Mouse (Mus musculus) heart, embryonic 11.5 days (tissue): ENCODE results near the gene Nrk. TPM values are rescaled to one million over a fixed set of nuclear protein-coding genes. Genes with fewer than 3 reads are reported as not detected.

Experiments used
- ATAC-seq: fragments of 200-750 bp; cut with Nextera tagmentation; replicated peaks from 2 replicates; pipeline ENCODE4 v1.8.0; 2017; ENCODE audit warnings: moderate library complexity; ENCODE audit not compliant: insufficient number of reproducible peaks, low FRiP score, low TSS enrichment
- H3K27ac ChIP-seq: fragments of 300-500 bp; sonication (generic); 2 replicates; pipeline ENCODE4 v1.5.1; 2014; ENCODE audit warnings: mild to moderate bottlenecking, low read depth, low read length
- H3K27me3 ChIP-seq: fragments of 300-500 bp; sonication (generic); 2 replicates; pipeline ENCODE4 v1.6.1; 2014; ENCODE audit warnings: mild to moderate bottlenecking, low read length, mixed read lengths; ENCODE audit not compliant: control insufficient read depth, insufficient read depth
- H3K36me3 ChIP-seq: fragments of 300-500 bp; sonication (generic); 2 replicates; pipeline ENCODE4 v1.6.1; 2014; ENCODE audit warnings: mild to moderate bottlenecking, low read length, moderate library complexity, mixed read lengths; ENCODE audit not compliant: control insufficient read depth, insufficient read depth
- H3K4me1 ChIP-seq: fragments of 300-500 bp; sonication (generic); 2 replicates; pipeline ENCODE4 v1.6.1; 2014; ENCODE audit warnings: low read length; ENCODE audit not compliant: control insufficient read depth, insufficient read depth
- H3K4me2 ChIP-seq: fragments of 300-500 bp; sonication (generic); 2 replicates; pipeline ENCODE4 v1.6.1; 2014; ENCODE audit warnings: mild to moderate bottlenecking, moderate library complexity
- H3K4me3 ChIP-seq: fragments of 300-500 bp; sonication (generic); 2 replicates; pipeline ENCODE4 v1.5.1; 2014; ENCODE audit warnings: low read depth, low read length
- H3K9ac ChIP-seq: fragments of 300-500 bp; sonication (generic); 2 replicates; pipeline ENCODE4 v1.6.1; 2014; ENCODE audit warnings: mild to moderate bottlenecking, low read depth, low read length, moderate library complexity
- H3K9me3 ChIP-seq: fragments of 300-500 bp; sonication (generic); replicated peaks from 2 replicates; pipeline ENCODE4 v1.6.1; 2016; ENCODE audit warnings: low read length; ENCODE audit not compliant: control insufficient read depth
- WGBS: fragments of 180-500 bp; shearing (Covaris S2); extraction: QIAGEN DNeasy Blood & Tissue Kit; methylation state at CpG from one replicate; pipeline ENCODE4 v1.1.7; 2014; ENCODE audit not compliant: insufficient replicate concordance; 5-methylcytosine and 5-hydroxymethylcytosine counted together
- polyA plus RNA-seq: library from polyadenylated mRNA; unstranded; fragments of >200 nt; fragmentation: Nextera tagmentation; extraction: Ambion mirVana; gene quantifications from 2 replicates; pipeline ENCODE4 v1.2.1, GENCODE M21; 2014

Nrk gene
- polyA plus RNA-seq: 44.0 and 47.2 TPM in 2 replicates

GRCm38 (mm10) chrX:138914041-138914776, at the start of gene Nrk:
Nrk (plus strand) TSS chrX:138914430.
- Histone ChIP-seq H3K4me1 (no peaks in the 10 kb centered on the region), H3K4me2 (peak within 1 kb of the TSS; percentile 74), H3K4me3 (peak within 1 kb of the TSS; percentile 46), H3K27me3 (no peaks in the 10 kb centered on the region), H3K9me3 (no peaks in the 10 kb centered on the region), H3K9ac (peak within 1 kb of the TSS; percentile 68), H3K36me3 (no peaks in the 10 kb centered on the region), H3K27ac (peak within 1 kb of the TSS; percentile 54)
- ATAC-seq: peak; percentile 89
- WGBS: 23% methylated on average over 49 of the region's 55 CpGs

GRCm38 (mm10) chrX:138913366-138913765, 864 bp upstream of the Nrk start:
- Histone ChIP-seq H3K36me3 (no peaks in the 10 kb centered on the region), H3K4me2 (peak overlapping the region; percentile 74), H3K4me3 (peak overlapping the region; percentile 46), H3K4me1 (no peaks in the 10 kb centered on the region), H3K27ac (no peak overlapping the region), H3K27me3 (no peaks in the 10 kb centered on the region), H3K9ac (0 out of 2 replicates have a peak overlapping the region, but pooled peaks have one; percentile 16), H3K9me3 (no peaks in the 10 kb centered on the region)
- ATAC-seq: no peak
- 25% methylated on average over 8 of the region's 8 CpGs for WGBS

GRCm38 (mm10) chrX:138914777-138915114, 516 bp downstream of the Nrk start:
- ATAC-seq: no peak
- H3K4me1 ChIP-seq: no peaks in the 10 kb centered on the region

DNA sequence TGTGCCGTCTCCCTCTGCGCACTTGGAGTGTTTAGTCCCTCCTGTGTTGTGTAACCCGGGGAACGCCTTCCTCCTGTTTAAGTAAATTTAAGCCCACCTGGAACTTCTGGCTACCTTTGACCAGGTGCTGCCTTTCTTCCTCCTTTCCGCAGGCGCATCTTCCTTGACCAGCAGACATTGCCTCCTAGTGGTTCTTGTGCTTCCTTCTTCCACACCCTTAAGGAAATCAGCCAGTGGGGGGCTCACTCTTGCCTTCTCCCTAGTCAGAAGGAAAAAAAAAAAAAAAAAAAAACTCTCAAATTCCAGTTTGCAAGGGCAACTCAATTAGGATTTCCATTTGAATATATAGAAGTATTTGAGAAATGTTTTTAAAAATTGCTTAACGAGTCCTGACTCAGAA, 4.8 kb downstream of the Nrk start:
- H3K36me3 ChIP-seq: no peaks in the 10 kb centered on the region
- no peaks in the 10 kb centered on the region for H3K9me3 ChIP-seq
- no peaks in the 10 kb centered on the region for H3K27me3 ChIP-seq
- H3K4me2 ChIP-seq: no peak overlapping the region
- H3K4me3 ChIP-seq: no peak overlapping the region
- WGBS: 42% methylated on average over 7 of the region's 7 CpGs
- H3K4me1 ChIP-seq: no peaks in the 10 kb centered on the region
- no peak overlapping the region for H3K27ac ChIP-seq
- no peak overlapping the region for H3K9ac ChIP-seq
- ATAC-seq: no peak

More at GRCm38 (mm10) chrX:138914777-138915114, 516 bp downstream of the Nrk start:
- Histone ChIP-seq H3K9ac (peak overlapping the region; percentile 68), H3K36me3 (no peaks in the 10 kb centered on the region), H3K4me3 (peak overlapping the region; percentile 46), H3K9me3 (no peaks in the 10 kb centered on the region), H3K27ac (peak overlapping the region; percentile 54), H3K27me3 (no peaks in the 10 kb centered on the region), H3K4me2 (peak overlapping the region; percentile 74)
- WGBS: 31% methylated on average over 12 of the region's 12 CpGs

DNA sequence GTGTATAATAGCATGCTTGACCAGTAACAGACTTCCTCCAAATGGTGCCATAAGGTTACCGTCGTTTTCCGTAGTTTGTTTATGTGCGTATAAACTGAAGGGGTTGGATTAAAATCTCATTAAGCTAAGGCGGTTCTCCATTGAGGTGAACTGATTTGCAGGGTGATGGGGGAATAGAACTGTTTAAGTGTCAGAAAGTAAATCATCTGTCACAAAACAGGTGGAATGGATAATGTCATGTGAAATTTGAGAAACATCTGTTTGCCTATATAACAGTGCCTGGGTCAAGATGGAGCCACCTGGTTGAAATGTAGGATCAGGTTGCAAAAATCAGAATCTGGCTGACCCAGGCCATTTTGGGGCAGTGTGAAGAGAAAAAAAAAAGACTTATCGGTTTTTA, 29.7 kb downstream of the Nrk start:
- H3K4me2 ChIP-seq: no peak overlapping the region
- no peak overlapping the region for H3K9ac ChIP-seq
- H3K27me3 ChIP-seq: no peaks in the 10 kb centered on the region
- no peaks in the 10 kb centered on the region for H3K36me3 ChIP-seq
- WGBS: 79% methylated on average over 6 of the region's 6 CpGs
- no peaks in the 10 kb centered on the region for H3K4me1 ChIP-seq
- H3K27ac ChIP-seq: no peak overlapping the region
- H3K4me3 ChIP-seq: no peak overlapping the region
- no peaks in the 10 kb centered on the region for H3K9me3 ChIP-seq
- ATAC-seq: no peak

DNA sequence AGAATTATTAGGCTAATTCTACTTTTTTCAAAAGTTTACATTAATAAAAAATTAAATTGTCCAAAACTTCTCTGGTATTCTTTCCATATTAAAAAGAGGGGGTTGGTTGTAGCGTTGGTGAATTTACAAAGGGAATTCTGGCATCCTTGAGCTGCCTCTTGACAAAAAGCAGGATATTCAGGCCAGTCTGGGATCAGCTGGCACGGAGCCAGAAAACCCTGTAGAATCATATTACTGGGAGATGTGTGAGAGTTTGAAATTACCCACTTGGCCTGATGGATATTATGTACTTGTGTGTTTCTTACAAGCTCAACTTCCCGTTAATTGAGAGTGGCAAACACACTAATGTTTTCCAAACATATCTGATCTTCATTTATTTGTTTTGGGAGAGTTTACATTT, 46.5 kb downstream of the Nrk start:
- Histone ChIP-seq H3K4me3 (no peak overlapping the region), H3K4me1 (no peaks in the 10 kb centered on the region), H3K27ac (no peak overlapping the region), H3K9ac (no peak overlapping the region), H3K9me3 (no peaks in the 10 kb centered on the region), H3K4me2 (no peak overlapping the region), H3K36me3 (no peaks in the 10 kb centered on the region), H3K27me3 (no peaks in the 10 kb centered on the region)
- ATAC-seq: no peak
- 32% methylated on average over 3 of the region's 3 CpGs for WGBS

GRCm38 (mm10) chrX:138978501-138978900, 64.3 kb downstream of the Nrk start:
- 65% methylated on average over 3 of the region's 3 CpGs for WGBS
- H3K36me3 ChIP-seq: no peaks in the 10 kb centered on the region
- H3K4me1 ChIP-seq: no peaks in the 10 kb centered on the region
- no peak overlapping the region for H3K9ac ChIP-seq
- no peak overlapping the region for H3K4me3 ChIP-seq
- H3K27me3 ChIP-seq: no peaks in the 10 kb centered on the region
- ATAC-seq: no peak
- H3K4me2 ChIP-seq: no peak overlapping the region
- H3K9me3 ChIP-seq: no peaks in the 10 kb centered on the region
- H3K27ac ChIP-seq: no peak overlapping the region

DNA sequence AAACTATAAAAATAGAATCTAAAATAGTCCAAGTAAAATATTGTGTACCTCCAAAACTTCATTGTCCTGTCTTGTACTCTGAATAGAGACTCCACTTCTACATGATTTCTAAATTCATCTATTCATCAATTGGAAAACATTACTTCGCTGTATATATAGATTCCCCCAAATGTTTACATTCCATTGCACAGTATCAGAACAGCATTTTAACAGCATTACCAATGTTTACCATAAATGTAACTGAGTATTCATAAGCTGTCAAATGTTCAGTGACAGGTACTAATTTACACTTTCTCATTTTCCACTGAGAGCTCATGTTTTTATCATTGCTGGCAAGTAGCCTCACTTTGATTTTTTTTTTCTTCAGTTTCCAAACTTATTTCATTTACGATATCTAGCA, 65.0 kb downstream of the Nrk start:
- Histone ChIP-seq H3K27me3 (no peaks in the 10 kb centered on the region), H3K36me3 (no peaks in the 10 kb centered on the region), H3K4me3 (no peak overlapping the region), H3K4me1 (no peaks in the 10 kb centered on the region), H3K9me3 (no peaks in the 10 kb centered on the region), H3K4me2 (no peak overlapping the region), H3K27ac (no peak overlapping the region), H3K9ac (no peak overlapping the region)
- no peak for ATAC-seq
- whole genome bisulfite sequencing: 86% methylated on average over 2 of the region's 2 CpGs

- Histone ChIP-seq H3K27me3 (no peaks in the 10 kb centered on the region), H3K36me3 (no peaks in the 10 kb centered on the region), H3K4me2 (no peak overlapping the region), H3K27ac (no peak overlapping the region), H3K9ac (no peak overlapping the region), H3K9me3 (no peaks in the 10 kb centered on the region), H3K4me3 (no peak overlapping the region), H3K4me1 (no peaks in the 10 kb centered on the region)
- 53% methylated on average over 3 of the region's 3 CpGs for WGBS
- ATAC-seq: no peak
Observed at GRCm38 (mm10) chrX:139014524-139014923, 100.3 kb downstream of the Nrk start.
